Mouse (Mus musculus) lung, postnatal 10 days (tissue): ENCODE measurements around the gene Twnk.

Experiments
- DNase-seq: peaks from one replicate; pipeline ENCODE4 v3.0.0; 2021

Twnk gene

GRCm38 (mm10) chr19:45053451-45053850 lies 48.0 kb downstream of the Twnk start:
- no peak for DNase-seq

DNA sequence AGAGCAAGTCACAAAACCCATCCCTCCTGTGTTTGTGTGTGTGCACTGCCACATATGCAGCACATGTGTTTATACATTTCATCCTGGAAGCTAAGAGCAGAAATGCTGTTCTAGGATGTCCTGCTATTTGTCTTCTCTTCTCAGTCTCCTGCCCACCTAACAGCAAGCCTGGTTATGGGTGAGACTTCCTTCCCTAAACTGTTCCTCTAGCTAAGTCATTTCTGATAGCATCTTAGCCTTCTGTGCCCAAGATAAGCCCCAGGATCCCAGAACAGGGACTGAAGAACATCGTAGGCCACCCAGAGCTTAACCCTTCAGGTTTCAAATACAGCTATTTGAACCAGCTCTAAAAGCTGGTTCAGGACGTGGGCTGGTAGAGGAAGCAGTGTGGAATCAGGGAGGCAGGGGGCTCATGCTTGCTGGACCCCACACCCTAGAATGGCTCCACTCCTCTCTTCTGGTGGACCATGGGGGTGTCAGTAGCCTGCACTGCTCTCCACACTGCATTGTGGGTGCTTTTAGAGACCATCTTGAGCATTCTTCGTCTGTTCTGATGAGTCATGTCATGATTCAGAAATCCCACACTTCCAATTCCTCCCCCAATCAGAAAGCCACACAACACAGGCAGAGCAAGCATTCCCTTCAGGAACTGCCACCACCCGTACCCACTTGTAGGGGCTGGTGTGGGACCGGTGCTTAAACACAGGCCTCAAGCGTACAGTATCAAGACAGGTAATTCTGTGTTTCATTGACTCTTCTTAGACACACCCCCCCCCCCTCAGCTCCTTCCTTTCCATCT lies 49.6 kb downstream of the Twnk start:
- no peak for DNase-seq

GRCm38 (mm10) chr19:45056364-45056763 lies 50.9 kb downstream of the Twnk start:
- peak; percentile 80 for DNase-seq

DNA sequence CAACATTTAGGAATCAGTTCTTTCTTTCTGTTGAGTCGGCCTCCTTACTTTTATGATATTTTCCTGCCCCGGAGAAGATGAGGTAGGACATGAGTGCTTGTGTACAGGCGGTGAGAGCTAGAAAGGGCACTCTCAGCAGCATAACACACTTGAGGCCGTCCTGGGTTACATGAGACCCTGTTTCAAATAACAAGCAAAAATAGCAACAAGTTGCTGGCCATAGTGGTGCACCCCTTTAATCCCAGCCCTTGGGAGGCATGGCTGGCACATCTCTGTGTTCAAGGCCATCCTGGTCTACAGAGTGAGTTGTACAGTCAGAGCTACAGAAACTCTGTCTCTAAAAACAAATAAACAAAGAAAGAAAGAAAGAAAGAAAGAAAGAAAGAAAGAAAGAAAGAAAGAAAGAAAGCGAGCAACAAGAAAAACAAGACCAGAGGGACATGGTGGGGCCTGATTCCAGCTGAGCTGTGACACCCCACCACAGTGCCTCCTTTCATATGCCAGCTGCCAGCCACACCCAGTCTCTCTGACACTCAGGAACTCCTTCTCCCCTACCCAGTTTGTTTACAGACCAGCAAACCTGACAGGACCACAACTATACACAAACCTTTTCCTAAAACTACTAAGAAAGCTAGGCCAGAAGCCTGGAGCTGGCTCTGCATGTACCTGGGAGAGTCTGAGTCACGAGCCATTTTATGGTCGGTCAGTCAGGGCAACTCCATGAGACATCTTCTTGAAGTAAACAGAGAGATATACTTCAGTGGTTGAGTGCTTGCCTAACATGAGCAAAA lies 51.6 kb downstream of the Twnk start:
- DNase-seq = peak; percentile 48

- DNase-seq = peak; percentile 49
These were observed 52.3 kb downstream of the Twnk start for GRCm38 (mm10) chr19:45057724-45058112.

DNA sequence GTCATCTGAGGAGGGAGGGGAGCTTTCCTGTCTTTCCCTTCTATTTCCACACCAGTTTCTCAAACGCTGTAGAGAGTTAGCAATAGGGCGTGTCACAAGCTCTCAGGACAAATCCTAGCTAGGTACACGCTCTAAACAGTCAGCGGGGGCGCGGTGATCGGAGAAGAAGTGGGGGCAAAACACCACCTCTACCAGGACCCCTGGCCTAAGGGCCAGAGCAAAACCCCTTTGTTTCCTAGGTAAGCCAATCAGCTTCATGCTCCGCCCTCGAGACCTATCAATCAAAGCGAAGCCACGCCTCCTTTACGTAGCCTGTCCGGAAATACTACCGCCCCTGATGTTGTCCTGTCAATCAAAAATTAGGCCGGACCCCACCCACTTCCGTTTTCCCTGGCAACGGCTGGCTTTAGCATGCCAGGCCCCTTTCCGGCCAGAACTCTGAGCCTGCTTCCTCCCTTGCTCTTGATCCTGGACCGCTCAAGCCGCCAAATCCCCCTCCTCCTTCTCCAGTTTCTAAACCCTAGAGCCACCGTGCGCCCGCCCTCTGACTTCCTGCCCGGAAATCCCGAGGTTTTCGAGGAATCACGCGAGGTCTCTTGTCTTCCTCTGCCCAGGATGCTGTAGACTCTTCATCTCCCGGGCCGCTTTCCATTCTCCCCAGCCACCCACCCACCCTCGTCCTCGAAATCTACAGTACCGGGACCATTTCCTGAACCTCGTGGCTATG lies 52.8 kb downstream of the Twnk start:
- peak; percentile 98 for DNase-seq

GRCm38 (mm10) chr19:45058841-45059240 lies 53.4 kb downstream of the Twnk start:
- no peak for DNase-seq
